Mouse (Mus musculus) stomach, postnatal 0 days (tissue): ENCODE measurements around the gene Astn2. TPM values are rescaled to one million over a fixed set of nuclear protein-coding genes. Genes with fewer than 3 reads are reported as not detected.

Experiments
- ATAC-seq: fragments of 200-750 bp; cut with Nextera tagmentation; 2 replicates; pipeline ENCODE4 v1.8.0; 2017; ENCODE audit not compliant: low FRiP score, low TSS enrichment
- DNase-seq: peaks from one replicate; pipeline ENCODE4 v3.0.0-alpha.2; 2016; ENCODE audit warnings: low spot score
- H3K27ac ChIP-seq: fragments of 300-500 bp; sonication (generic); replicated peaks from 2 replicates; pipeline ENCODE4 v1.5.1; 2014; ENCODE audit warnings: mild to moderate bottlenecking, control low read depth
- H3K27me3 ChIP-seq: fragments of 300-500 bp; sonication (generic); 2 replicates; pipeline ENCODE4 v1.6.1; 2014; ENCODE audit warnings: low read length; ENCODE audit not compliant: control insufficient read depth, insufficient read depth
- H3K36me3 ChIP-seq: fragments of 300-500 bp; sonication (generic); 2 replicates; pipeline ENCODE4 v1.6.1; 2014; ENCODE audit warnings: low read length, mixed read lengths; ENCODE audit not compliant: control insufficient read depth, insufficient read depth
- H3K4me1 ChIP-seq: fragments of 300-500 bp; sonication (generic); replicated peaks from 2 replicates; pipeline ENCODE4 v1.6.1; 2014; ENCODE audit warnings: antibody characterized with exemption; ENCODE audit not compliant: control insufficient read depth, insufficient read depth
- H3K4me2 ChIP-seq: fragments of 300-500 bp; sonication (generic); replicated peaks from 2 replicates; pipeline ENCODE4 v1.6.1; 2014; ENCODE audit warnings: low read depth, mild to moderate bottlenecking, control low read depth, moderate library complexity
- H3K4me3 ChIP-seq: fragments of 300-500 bp; sonication (generic); 2 replicates; pipeline ENCODE4 v1.5.1; 2014; ENCODE audit warnings: low read depth, low read length, control low read depth
- H3K9ac ChIP-seq: fragments of 300-500 bp; sonication (generic); 2 replicates; pipeline ENCODE4 v1.6.1; 2014; ENCODE audit warnings: mild to moderate bottlenecking, low read length, control low read depth, mixed read lengths
- H3K9me3 ChIP-seq: fragments of 300-500 bp; sonication (generic); 2 replicates; pipeline ENCODE4 v1.6.1; 2016; ENCODE audit warnings: low read length; ENCODE audit not compliant: control insufficient read depth
- CTCF ChIP-seq: IDR thresholded peaks from 2 replicates; pipeline ENCODE4 v1.5.1; 2016; ENCODE audit warnings: antibody characterized with exemption, low read depth, mild to moderate bottlenecking, moderate library complexity
- EP300 ChIP-seq: optimal IDR thresholded peaks from 2 replicates; pipeline ENCODE3; 2016; ENCODE audit warnings: antibody characterized with exemption
- WGBS: fragments of 180-500 bp; shearing (Covaris S2); extraction: QIAGEN DNeasy Blood & Tissue Kit; methylation state at CpG from one replicate; pipeline ENCODE4 v1.1.7; 2014; 5-methylcytosine and 5-hydroxymethylcytosine counted together
- polyA plus RNA-seq: library from polyadenylated mRNA; unstranded; fragments of >200 nt; fragmentation: Nextera tagmentation; extraction: Ambion mirVana; gene quantifications from 2 replicates; pipeline ENCODE4 v1.2.1, GENCODE M21; 2015

Gene Astn2
- polyA plus RNA-seq, 1 experiment from 2014 or later: 0.16 TPM

GRCm38 (mm10) chr4:65716086-65716485, 688.3 kb downstream of the Astn2 start:
- WGBS: 81% methylated on average over 2 of the region's 2 CpGs
- no peak for TF ChIP-seq CTCF
- TF ChIP-seq EP300: no peak
- Histone ChIP-seq H3K4me2 (no peak overlapping the region), H3K4me3 (no peak overlapping the region), H3K9ac (no peak overlapping the region), H3K9me3 (no peaks in the 10 kb centered on the region), H3K27ac (no peak overlapping the region), H3K36me3 (no peaks in the 10 kb centered on the region), H3K27me3 (no peaks in the 10 kb centered on the region), H3K4me1 (no peaks in the 10 kb centered on the region)
- ATAC-seq (no peak), DNase-seq (no peak)

GRCm38 (mm10) chr4:65711678-65712077, 692.7 kb downstream of the Astn2 start:
- Histone ChIP-seq H3K4me3 (no peak overlapping the region), H3K27ac (no peak overlapping the region), H3K9me3 (no peaks in the 10 kb centered on the region), H3K4me2 (no peak overlapping the region), H3K9ac (no peak overlapping the region), H3K4me1 (no peaks in the 10 kb centered on the region), H3K27me3 (no peaks in the 10 kb centered on the region), H3K36me3 (no peaks in the 10 kb centered on the region)
- DNase-seq (no peak), ATAC-seq (no peak)
- TF ChIP-seq EP300 (no peak), CTCF (no peak)
- 82% methylated on average over 2 of the region's 2 CpGs for WGBS

GRCm38 (mm10) chr4:65710623-65711022, 693.8 kb downstream of the Astn2 start:
- Histone ChIP-seq H3K4me3 (no peak overlapping the region), H3K36me3 (no peaks in the 10 kb centered on the region), H3K9me3 (no peaks in the 10 kb centered on the region), H3K4me1 (no peaks in the 10 kb centered on the region), H3K4me2 (no peak overlapping the region), H3K27ac (no peak overlapping the region), H3K9ac (no peak overlapping the region), H3K27me3 (no peaks in the 10 kb centered on the region)
- DNase-seq (no peak), ATAC-seq (no peak)
- TF ChIP-seq CTCF: no peak
- no peak for TF ChIP-seq EP300

GRCm38 (mm10) chr4:65701848-65702247, 702.6 kb downstream of the Astn2 start:
- no peak overlapping the region for H3K4me2 ChIP-seq
- H3K9me3 ChIP-seq: no peaks in the 10 kb centered on the region
- ATAC-seq: no peak
- no peak overlapping the region for H3K4me3 ChIP-seq
- H3K4me1 ChIP-seq: no peaks in the 10 kb centered on the region
- no peak overlapping the region for H3K9ac ChIP-seq
- TF ChIP-seq CTCF (no peak), EP300 (no peak)
- WGBS: 73% methylated on average over 4 of the region's 4 CpGs
- H3K27me3 ChIP-seq: no peaks in the 10 kb centered on the region
- H3K27ac ChIP-seq: no peak overlapping the region
- DNase-seq: no peak
- H3K36me3 ChIP-seq: no peaks in the 10 kb centered on the region

GRCm38 (mm10) chr4:65699743-65700361, 704.6 kb downstream of the Astn2 start:
- WGBS: 55% methylated on average over 8 of the region's 8 CpGs
- TF ChIP-seq EP300 (no peak), CTCF (no peak)
- H3K36me3 ChIP-seq: no peaks in the 10 kb centered on the region
- H3K9me3 ChIP-seq: no peaks in the 10 kb centered on the region
- H3K27ac ChIP-seq: no peak overlapping the region
- DNase-seq (no peak), ATAC-seq (no peak)
- H3K4me1 ChIP-seq: no peaks in the 10 kb centered on the region
- H3K4me3 ChIP-seq: no peak overlapping the region
- H3K9ac ChIP-seq: no peak overlapping the region
- H3K27me3 ChIP-seq: no peaks in the 10 kb centered on the region
- H3K4me2 ChIP-seq: no peak overlapping the region

GRCm38 (mm10) chr4:65695241-65695640, 709.2 kb downstream of the Astn2 start:
- H3K9ac ChIP-seq: no peak overlapping the region
- no peak for TF ChIP-seq EP300
- TF ChIP-seq CTCF: no peak
- H3K4me3 ChIP-seq: no peak overlapping the region
- WGBS: 87% methylated on average over 5 of the region's 5 CpGs
- H3K4me1 ChIP-seq: no peaks in the 10 kb centered on the region
- no peak for ATAC-seq
- no peaks in the 10 kb centered on the region for H3K9me3 ChIP-seq
- H3K4me2 ChIP-seq: no peak overlapping the region
- H3K27me3 ChIP-seq: no peaks in the 10 kb centered on the region
- no peak for DNase-seq
- H3K36me3 ChIP-seq: no peaks in the 10 kb centered on the region
- no peak overlapping the region for H3K27ac ChIP-seq
